Mouse (Mus musculus): Measurements from ENCODE around the gene Pacs2.
A peak's percentile ranks its signal among the peaks of the same experiment; 100 is the strongest.

Gene Pacs2

GRCm38 (mm10) chr12:113013604-113014558 is at the start of gene Pacs2:
Gene Pacs2 (plus strand): TSS chr12:113014508.
- peak; percentile 95 for DNase-seq

DNA sequence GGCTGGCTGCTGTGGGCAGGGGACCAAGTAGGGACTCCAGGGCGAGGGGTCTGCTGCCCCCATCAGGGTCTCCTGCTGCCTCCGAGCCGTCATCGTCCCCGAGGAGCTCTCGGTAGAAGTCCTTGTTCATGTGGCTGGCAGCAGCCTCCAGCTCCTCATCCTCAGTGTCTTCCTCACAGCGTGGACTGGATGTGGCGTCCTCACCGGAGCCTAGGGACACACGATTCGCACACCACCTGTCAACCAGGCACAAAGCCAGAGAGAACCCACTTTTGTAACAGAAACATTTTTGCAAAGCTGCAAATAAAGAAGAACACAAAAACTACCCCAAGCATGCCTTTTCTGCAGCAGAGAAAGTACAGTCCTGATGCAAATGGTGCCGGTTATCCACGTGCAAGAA is 48.5 kb upstream of the Pacs2 start:
- no peak for DNase-seq

GRCm38 (mm10) chr12:112968943-112969342 is 45.4 kb upstream of the Pacs2 start:
- no peak for DNase-seq

DNA sequence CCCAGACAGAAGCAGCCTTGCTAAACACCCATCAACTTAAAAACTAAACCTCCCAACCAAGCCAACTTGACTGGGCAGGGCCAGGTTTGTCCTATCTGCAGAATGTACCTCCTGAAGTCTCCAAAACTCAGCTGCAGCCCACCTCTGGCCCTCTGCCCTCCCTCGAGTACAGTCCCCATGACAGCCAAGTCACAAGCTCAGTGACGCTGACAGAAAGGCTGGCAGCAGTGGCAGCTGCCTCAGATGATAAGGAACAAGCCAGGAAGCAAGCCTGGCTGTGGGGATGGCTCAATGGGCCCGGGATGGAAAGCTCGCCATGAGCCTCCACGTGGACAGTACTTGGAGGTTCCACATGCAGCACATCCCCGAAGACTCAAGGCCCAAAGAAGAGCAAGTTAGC is 44.7 kb upstream of the Pacs2 start:
- no peak for DNase-seq

GRCm38 (mm10) chr12:112974736-112975135 is 39.6 kb upstream of the Pacs2 start:
- no peak for DNase-seq

GRCm38 (mm10) chr12:112976371-112977073 is 37.8 kb upstream of the Pacs2 start, which contains the start of gene Btbd6:
Gene Btbd6 (plus strand): TSS chr12:112976482.
- peak; percentile 95 for DNase-seq

GRCm38 (mm10) chr12:112977156-112977555 is 37.2 kb upstream of the Pacs2 start:
- no peak for DNase-seq

- DNase-seq, result no peak
Observed at GRCm38 (mm10) chr12:112982031-112982430, 32.3 kb upstream of the Pacs2 start.

DNA sequence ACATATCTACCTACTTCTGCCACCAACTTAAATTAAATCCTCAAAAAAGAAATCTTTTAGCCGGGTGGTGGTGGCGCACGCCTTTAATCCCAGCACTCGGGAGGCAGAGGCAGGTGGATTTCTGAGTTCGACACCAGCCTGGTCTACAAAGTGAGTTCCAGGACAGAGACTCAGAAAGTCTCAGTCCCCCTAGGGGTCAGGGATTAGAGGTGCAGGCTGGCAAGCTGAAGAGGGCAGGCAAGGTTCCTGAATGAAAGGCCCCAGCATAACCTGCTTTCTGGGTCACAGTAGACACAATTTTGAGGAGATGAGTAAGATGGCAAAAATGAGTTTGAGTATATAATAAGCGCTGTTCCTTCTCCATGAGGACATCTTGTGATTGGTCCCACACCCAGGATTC is 29.0 kb upstream of the Pacs2 start:
- DNase-seq, result no peak

- DNase-seq, result peak; percentile 44
Observed at GRCm38 (mm10) chr12:112987877-112988276, 26.4 kb upstream of the Pacs2 start.

GRCm38 (mm10) chr12:112990706-112991405 is 23.5 kb upstream of the Pacs2 start:
- no peak for DNase-seq

DNA sequence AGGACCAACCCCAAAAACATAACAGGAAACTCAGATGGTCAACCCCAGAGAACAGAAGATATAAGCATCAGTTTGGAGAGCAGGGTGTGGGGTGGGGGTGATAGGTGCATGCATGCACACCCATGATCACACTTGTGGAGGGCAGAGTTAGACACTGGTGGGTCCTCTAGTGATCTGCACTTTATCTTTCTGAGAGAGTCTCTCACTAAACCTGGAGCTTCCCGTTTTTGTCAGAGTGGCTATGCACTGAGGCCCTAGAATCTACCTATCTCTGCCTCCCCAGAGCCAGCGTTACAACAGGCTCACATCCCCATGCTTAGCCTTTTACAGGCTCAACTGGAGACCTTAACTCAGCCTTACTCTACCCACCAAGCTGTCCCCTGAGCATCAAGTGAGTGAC is 22.9 kb upstream of the Pacs2 start:
- DNase-seq, result no peak

- no peak for DNase-seq
Observed at GRCm38 (mm10) chr12:112994153-112994552, 20.2 kb upstream of the Pacs2 start.

- no peak for DNase-seq
Observed at GRCm38 (mm10) chr12:112999569-113000293, 14.6 kb upstream of the Pacs2 start.

DNA sequence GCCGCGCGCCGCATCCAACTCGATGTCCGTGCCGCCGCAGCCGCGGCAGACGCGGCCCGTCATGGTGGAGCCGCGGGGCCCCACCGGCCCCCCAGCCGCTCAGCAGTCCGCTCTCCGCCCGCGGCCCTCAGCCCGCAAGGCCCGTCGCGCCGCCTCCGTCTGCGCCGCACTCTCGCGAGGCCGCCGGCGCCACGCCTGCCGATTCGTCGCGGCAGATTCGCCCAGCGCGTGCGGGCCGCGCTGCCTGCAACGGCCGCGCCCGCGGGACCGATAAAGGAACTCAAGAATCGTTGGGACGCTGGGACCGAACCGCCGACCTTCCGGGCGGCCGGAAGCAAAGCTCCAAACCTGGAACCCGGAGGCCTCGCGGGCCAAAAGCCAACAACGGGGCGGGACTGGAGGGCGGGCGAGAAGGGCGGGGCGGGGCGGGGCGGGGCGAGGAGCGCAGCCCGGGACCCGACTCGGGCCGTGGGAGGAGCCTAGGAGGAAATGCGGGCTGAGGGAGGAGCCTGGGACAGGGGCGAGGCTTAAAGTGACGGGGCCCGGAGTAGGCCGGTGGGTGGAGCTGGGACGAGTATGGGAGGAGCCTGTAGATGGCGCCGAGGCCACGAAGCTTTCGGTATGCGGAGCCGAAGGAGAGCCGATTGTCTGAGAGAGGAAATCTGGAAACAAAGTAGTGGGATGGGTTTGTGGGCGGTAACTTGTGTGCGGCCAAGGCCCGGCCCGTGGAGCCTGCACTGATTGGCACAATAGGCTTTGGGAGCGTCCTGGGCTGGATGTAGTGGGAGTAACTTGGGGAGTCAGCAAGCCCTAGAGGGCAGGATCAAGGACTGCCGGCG is 13.8 kb upstream of the Pacs2 start, which contains the start of gene Brf1:
Brf1 (minus strand) TSS at position 411 of the 839 bp plus-strand sequence.
- peak; percentile 98 for DNase-seq

GRCm38 (mm10) chr12:113001133-113001474 is 13.2 kb upstream of the Pacs2 start:
- no peak for DNase-seq

DNA sequence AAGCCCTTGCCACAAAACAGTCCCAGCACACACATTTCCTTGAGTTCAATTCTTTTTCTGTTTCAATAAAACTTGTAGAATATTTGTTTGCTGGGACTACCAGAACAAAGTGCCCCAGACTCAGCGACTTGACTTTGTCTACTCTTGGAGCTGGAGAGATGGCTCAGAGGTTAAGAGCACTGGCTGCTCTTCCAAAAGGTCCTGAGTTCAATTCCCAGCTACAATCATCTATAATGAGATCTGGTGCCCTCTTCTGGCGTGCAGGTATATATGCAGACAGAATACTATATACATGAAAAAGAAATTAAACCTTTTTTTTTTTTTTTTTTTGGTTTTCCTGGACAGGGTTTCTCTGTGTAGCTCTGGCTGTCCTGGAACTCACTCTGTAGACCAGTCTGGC is 11.6 kb upstream of the Pacs2 start:
- DNase-seq, result peak; percentile 23

- no peak for DNase-seq
Observed at GRCm38 (mm10) chr12:113004011-113004410, 10.3 kb upstream of the Pacs2 start.

DNA sequence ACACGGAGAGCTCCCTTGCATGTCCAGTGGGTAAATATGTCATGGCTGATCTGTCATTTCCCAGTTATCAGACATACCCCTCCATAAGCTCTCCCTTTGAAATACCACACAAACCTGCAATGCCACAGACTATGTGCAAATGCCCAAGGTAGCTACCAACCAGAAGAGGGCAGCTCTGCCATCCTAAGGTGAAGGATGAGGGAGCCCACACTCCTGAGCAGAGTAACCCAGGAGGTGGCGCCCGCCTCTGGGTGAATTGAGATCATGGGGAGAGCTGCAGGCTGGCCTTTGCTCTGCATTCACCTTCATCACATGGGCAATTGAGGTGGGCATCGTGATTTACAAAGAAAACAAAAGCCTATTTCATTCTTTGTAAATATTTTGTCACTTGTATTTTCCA is 9.3 kb upstream of the Pacs2 start:
- DNase-seq, result peak; percentile 93

DNA sequence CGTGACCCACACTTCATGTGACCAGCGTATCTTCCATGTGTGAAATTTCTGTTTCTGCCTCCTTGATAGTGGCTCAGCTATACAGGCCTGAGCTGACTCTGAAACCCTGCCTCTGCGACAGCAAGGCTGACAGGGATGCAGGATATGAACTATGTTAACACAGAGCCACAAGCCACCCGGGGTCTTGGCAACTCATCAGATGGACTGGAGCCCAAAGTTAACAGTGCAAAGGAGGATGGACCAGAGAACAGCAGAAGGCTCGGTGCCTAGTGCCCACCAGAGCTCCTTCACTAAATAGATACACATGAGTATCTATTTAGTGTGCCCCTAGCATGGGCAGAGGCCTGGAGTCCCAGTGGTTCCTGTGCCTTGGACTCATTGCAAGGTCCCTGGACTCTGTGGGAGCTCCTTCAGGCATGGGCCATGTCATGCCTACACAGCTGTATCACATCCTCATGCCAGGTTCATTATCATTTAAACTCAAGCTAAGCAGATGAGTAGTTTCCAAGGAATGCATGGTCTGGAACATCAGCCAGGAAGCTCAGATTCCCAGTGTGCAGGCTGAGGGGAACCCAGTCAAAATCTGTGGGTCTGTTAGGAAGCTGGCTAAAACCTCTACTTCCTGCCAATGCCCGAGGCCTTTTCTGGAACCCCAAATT is 2.5 kb upstream of the Pacs2 start:
- DNase-seq, result peak; percentile 51

- DNase-seq, result no peak
Observed at GRCm38 (mm10) chr12:113012443-113012842, 1.9 kb upstream of the Pacs2 start.
